Mouse (Mus musculus) embryonic facial prominence, embryonic 15.5 days (tissue): ENCODE results near the gene Nme3. TPM values are rescaled to one million over a fixed set of nuclear protein-coding genes. Genes with fewer than 3 reads are reported as not detected.
A peak's percentile ranks its signal among the peaks of the same experiment; 100 is the strongest.

Experiments used
- ATAC-seq: fragments of 200-750 bp; cut with Nextera tagmentation; 2 replicates; pipeline ENCODE4 v1.8.0; 2017; ENCODE audit warnings: low read depth, moderate TSS enrichment; ENCODE audit not compliant: insufficient number of reproducible peaks, low FRiP score, low TSS enrichment
- H3K27ac ChIP-seq: fragments of 300-500 bp; sonication (generic); replicated peaks from 2 replicates; pipeline ENCODE4 v1.5.1; 2015; ENCODE audit warnings: mild to moderate bottlenecking, inconsistent platforms
- H3K27me3 ChIP-seq: fragments of 300-500 bp; sonication (generic); 2 replicates; pipeline ENCODE4 v1.6.1; 2015; ENCODE audit warnings: inconsistent platforms
- H3K36me3 ChIP-seq: fragments of 300-500 bp; sonication (generic); 2 replicates; pipeline ENCODE4 v1.6.1; 2015; ENCODE audit warnings: mild to moderate bottlenecking, inconsistent platforms
- H3K4me1 ChIP-seq: fragments of 300-500 bp; sonication (generic); 2 replicates; pipeline ENCODE4 v1.6.1; 2015; ENCODE audit warnings: inconsistent platforms
- H3K4me2 ChIP-seq: fragments of 300-500 bp; sonication (generic); replicated peaks from 2 replicates; pipeline ENCODE4 v1.6.1; 2015; ENCODE audit warnings: mild to moderate bottlenecking, inconsistent platforms
- H3K4me3 ChIP-seq: fragments of 300-500 bp; sonication (generic); replicated peaks from 2 replicates; pipeline ENCODE4 v1.5.1; 2015; ENCODE audit warnings: mild to moderate bottlenecking, inconsistent platforms
- H3K9ac ChIP-seq: fragments of 300-500 bp; sonication (generic); 2 replicates; pipeline ENCODE4 v1.6.1; 2015; ENCODE audit warnings: inconsistent platforms
- H3K9me3 ChIP-seq: fragments of 300-500 bp; sonication (generic); replicated peaks from 2 replicates; pipeline ENCODE4 v1.6.1; 2016; ENCODE audit warnings: inconsistent platforms
- WGBS: fragments of 180-500 bp; shearing (Covaris S2); methylation state at CpG from one replicate; pipeline ENCODE4 v1.1.7; 2015; 5-methylcytosine and 5-hydroxymethylcytosine counted together
- polyA plus RNA-seq: library from polyadenylated mRNA; unstranded; fragments of >200 nt; fragmentation: Nextera tagmentation; extraction: Ambion mirVana; gene quantifications from 2 replicates; pipeline ENCODE4 v1.2.1, GENCODE M21; 2015

The Nme3 gene
- polyA plus RNA-seq, result 48.2 and 52.0 TPM in 2 replicates

DNA sequence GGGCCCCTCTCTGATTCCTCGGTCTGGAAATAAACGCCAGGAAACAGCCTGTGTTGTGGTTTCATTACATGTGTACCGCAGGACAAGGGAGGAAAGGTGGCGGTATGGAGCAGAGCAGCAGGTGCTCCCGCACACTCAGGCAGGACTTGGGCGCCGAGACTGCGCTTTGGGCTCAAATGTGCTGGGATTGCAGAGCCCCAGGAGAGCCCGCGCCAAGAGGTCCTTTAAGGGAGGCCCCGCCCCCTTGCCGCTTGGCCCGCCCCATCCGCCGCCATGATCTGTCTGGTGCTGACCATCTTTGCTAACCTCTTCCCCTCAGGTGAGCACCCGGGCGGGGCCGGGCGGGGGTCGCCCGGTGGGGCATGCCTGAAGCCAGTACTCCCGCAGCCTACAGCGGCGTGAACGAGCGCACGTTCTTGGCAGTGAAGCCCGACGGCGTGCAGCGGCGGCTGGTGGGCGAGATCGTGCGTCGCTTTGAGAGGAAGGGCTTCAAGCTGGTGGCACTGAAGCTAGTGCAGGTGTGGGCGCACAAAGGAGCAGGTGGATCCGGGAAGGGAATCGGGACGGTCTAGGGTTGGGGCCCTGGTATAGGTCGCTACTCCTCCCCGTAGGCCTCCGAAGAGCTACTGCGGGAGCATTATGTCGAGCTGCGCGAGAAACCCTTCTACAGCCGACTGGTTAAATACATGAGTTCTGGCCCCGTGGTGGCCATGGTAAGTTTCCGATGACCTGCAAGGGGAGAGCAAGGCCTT is at the start of gene Nme3:
Gene Nme3, plus strand, starts transcription at position 260 of the 752 bp plus-strand sequence.
- H3K4me3 ChIP-seq, result peak within 1 kb of the TSS; percentile 84
- H3K4me1 ChIP-seq, result peaks cover 43% of the 10 kb centered on the region
- H3K27me3 ChIP-seq, result no peaks in the 10 kb centered on the region
- H3K9ac ChIP-seq, result peak within 1 kb of the TSS; percentile 83
- 1% methylated on average over 50 of the region's 50 CpGs for WGBS
- peak within 1 kb of the TSS; percentile 91 for H3K27ac ChIP-seq
- H3K36me3 ChIP-seq, result peaks cover 64% of the 10 kb centered on the region
- no peaks in the 10 kb centered on the region for H3K9me3 ChIP-seq
- peak; percentile 62 for ATAC-seq
- peak within 1 kb of the TSS; percentile 95 for H3K4me2 ChIP-seq

DNA sequence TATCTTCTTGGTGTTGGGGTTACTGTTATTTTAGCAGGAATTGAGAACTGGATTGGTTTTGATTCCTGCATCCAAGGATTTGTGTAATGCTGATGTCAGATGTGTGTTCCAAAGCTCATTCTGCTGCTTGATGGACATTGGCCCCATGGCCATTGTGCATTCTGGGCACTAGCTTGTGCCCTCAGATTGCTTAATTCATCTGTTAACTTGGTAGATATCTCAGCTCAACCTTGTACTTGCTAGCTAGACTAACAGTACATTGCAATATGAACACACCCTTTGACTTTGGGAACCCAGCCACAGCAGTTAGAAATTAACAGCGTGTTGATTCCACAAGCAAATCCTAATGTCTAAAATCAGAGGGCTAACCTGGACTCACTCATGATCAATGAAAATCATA is 48.9 kb upstream of the Nme3 start:
- H3K27ac ChIP-seq, result no peak overlapping the region
- H3K9ac ChIP-seq, result no peak overlapping the region
- WGBS, result 94% methylated on average over 1 of the region's 1 CpGs
- no peak for ATAC-seq
- H3K27me3 ChIP-seq, result peaks cover 14% of the 10 kb centered on the region
- H3K36me3 ChIP-seq, result no peaks in the 10 kb centered on the region
- H3K4me1 ChIP-seq, result peaks cover 20% of the 10 kb centered on the region
- no peak overlapping the region for H3K4me3 ChIP-seq
- no peaks in the 10 kb centered on the region for H3K9me3 ChIP-seq
- H3K4me2 ChIP-seq, result no peak overlapping the region

DNA sequence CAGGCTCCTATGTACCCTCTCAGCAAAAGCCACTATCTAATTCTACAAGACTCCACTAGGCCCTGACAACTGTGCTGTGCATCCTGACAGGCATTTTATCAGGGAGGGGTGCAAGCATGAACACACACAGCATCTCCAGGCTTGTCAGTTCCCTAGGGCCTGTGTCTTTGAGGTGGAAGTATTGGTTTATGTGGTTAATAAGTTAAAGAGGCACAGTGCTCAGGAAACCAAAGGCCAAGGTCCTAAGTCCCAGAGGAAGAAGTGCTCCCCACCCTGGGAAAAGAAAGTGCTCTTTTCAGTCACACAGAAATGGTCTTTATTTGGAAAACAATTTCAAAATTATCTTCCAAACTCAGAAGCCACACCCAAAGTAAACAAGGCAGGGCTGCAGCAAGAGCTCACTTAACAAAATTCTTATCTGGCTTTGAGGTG is 47.7 kb upstream of the Nme3 start:
- H3K4me2 ChIP-seq, result peak overlapping the region; percentile 96
- H3K4me1 ChIP-seq, result peaks cover 20% of the 10 kb centered on the region
- H3K9ac ChIP-seq, result no peak overlapping the region
- ATAC-seq, result no peak
- H3K4me3 ChIP-seq, result peak overlapping the region; percentile 83
- peaks cover 6% of the 10 kb centered on the region for H3K36me3 ChIP-seq
- peaks cover 11% of the 10 kb centered on the region for H3K27me3 ChIP-seq
- no peak overlapping the region for H3K27ac ChIP-seq
- H3K9me3 ChIP-seq, result no peaks in the 10 kb centered on the region

DNA sequence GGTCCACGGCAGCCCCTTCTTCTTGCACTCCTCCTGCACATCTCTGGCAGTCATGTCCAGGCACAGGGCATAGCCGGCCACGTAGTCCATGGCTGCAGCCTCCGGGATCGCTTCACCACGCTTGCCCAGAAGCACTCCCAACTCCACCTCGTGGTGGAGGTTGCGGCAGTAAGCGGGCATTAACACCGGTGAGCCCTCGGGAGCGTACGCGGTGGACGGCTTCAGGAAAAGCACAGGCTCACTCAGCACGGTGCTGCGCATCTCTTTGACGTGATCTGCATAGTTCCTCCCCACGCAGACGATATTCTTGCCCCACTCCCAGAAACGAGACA is 46.6 kb upstream of the Nme3 start:
- Histone ChIP-seq H3K4me3 (peak overlapping the region; percentile 83), H3K9me3 (no peaks in the 10 kb centered on the region), H3K36me3 (peaks cover 10% of the 10 kb centered on the region), H3K4me2 (peak overlapping the region; percentile 96), H3K27me3 (peaks cover 5% of the 10 kb centered on the region), H3K9ac (peak overlapping the region; percentile 65), H3K4me1 (peaks cover 20% of the 10 kb centered on the region), H3K27ac (peak overlapping the region; percentile 93)
- ATAC-seq, result peak; percentile 41
- under 1% methylated on average over 21 of the region's 21 CpGs for WGBS

DNA sequence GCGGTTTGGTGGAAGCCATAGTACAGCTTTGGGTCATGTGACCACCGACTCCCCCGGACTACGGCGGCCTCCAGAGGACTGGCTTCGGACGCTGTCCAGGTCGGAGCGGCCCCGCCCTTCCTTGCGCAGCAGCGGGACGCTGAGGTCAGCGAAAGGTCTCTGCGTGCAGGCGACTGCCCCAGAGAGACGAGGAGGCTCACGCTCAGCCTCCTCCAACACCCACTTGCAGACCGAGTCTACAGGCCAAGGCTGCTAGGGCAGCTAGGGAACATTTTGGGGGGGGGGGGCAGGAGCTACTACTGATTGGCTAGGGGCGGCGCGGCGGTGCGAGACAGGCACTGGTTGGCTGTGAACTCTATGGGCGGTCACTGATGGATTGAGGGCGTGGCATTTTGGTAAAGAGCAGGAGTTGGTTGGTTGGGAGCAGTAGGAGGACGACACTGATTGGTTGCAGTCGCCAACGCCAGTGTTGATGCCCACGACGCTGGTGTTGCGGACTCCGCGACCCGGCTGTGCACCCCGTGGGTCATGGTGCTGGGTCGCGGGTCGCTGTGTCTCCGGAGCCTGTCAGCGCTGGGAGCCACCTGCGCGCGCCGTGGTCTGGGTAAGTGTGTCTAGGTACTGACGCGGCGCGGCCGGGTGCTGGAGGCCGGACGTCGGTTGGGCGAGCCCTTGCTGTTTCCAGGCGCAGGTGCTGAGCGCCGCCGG is 46.1 kb upstream of the Nme3 start, which contains the start of gene Fahd1:
Gene Fahd1, minus strand, starts transcription at position 300 of the 708 bp plus-strand sequence.
- ATAC-seq, result peak; percentile 100
- Histone ChIP-seq H3K27ac (peak within 1 kb of the TSS; percentile 93), H3K36me3 (peaks cover 15% of the 10 kb centered on the region), H3K9ac (peak within 1 kb of the TSS; percentile 65), H3K4me1 (peaks cover 20% of the 10 kb centered on the region), H3K27me3 (peaks cover 5% of the 10 kb centered on the region), H3K4me2 (peak within 1 kb of the TSS; percentile 96), H3K9me3 (no peaks in the 10 kb centered on the region), H3K4me3 (peak within 1 kb of the TSS; percentile 83)
- WGBS, result under 1% methylated on average over 58 of the region's 58 CpGs

DNA sequence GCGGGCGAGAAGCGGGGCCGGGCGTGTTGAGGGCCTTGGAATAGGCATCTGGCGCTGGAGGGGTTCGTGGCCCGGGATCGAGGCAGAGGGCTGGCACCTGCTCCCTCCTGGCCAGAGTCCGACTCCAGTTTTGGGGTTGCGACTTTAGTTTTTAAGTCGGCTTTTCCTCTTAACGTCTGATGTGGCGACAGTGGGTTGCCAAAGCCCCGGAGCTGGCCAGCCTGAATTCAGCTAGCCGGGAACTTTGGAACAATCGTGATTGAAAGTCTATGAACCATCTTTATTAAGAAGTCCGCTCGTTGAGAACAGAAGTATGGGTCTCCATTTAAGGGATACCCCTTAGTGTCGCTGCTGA is 45.5 kb upstream of the Nme3 start:
- 2% methylated on average over 20 of the region's 20 CpGs for WGBS
- Histone ChIP-seq H3K4me2 (peak overlapping the region; percentile 96), H3K9ac (peak overlapping the region; percentile 65), H3K36me3 (peaks cover 21% of the 10 kb centered on the region), H3K9me3 (no peaks in the 10 kb centered on the region), H3K4me1 (peaks cover 20% of the 10 kb centered on the region), H3K27me3 (peaks cover 5% of the 10 kb centered on the region), H3K27ac (peak overlapping the region; percentile 93), H3K4me3 (peak overlapping the region; percentile 83)
- ATAC-seq, result no peak

DNA sequence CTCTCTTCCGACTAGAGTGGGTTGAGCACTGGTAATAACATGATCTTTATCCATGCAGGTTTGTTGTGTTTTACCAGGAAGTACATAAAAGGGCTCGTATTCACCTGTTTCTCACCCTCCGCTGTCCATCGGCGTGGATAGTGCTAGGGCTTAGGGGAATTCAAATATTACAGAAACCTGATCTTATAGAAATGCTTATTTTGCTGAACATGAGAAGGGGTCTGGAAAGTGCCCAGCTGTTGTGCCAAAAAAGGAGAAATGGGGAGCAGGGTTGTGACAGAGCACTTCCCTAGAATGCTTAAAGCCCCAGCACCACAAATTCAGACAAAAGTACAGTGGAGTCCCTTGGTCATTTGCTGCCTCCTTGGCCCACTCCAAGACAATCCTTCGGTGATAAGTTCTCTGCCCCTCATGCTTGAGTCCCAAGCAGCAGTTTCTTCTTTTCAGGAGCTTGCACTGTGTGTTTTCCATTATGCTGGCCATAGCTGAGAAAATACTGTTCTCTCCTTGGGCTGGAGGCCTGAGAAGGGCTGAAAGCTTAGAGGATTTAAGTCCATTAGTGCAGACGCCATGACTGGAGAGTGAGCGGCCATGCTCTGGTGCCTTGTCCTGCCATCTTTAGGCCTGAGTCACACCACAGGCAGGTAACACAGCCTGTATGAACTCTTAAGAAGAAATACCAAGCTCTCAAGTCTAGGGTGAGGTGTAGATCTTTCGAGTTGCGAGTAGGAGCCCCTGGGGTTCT is 44.7 kb upstream of the Nme3 start:
- Histone ChIP-seq H3K4me2 (peak overlapping the region; percentile 96), H3K36me3 (peaks cover 28% of the 10 kb centered on the region), H3K9ac (no peak overlapping the region), H3K27ac (no peak overlapping the region), H3K4me1 (peaks cover 20% of the 10 kb centered on the region), H3K4me3 (peak overlapping the region; percentile 83), H3K27me3 (peaks cover 5% of the 10 kb centered on the region), H3K9me3 (no peaks in the 10 kb centered on the region)
- no peak for ATAC-seq
- 76% methylated on average over 10 of the region's 10 CpGs for WGBS

DNA sequence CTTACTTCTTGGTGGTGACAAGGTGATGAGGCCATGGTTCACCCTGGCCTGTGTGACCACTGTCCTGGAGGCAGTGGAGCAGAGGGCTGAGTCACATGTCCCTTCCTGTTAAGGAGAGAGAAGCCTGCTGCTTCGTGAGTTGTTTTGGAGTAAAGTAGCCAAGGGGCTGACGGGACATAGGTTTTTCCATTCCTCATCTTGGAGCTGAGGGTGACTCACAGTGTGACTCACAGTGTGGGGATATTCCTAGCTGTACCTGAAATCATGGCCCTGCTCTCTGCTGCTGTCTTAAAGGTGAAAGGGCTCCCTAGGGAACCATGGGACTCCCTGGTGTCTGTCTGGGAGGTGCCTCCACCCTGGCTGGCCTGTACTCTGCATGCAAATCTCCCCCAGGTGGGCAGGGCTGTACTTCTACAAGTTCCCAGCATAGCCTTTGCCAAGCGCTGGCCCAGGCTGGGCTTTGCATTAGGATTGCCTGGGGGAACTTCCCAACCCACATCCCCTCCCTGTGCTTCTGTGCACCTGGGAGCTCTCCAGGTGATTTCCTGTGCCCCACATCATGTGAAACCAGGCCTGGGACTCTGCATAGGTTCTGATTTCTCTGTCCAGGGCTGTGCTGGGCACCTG is 40.3 kb upstream of the Nme3 start:
- ATAC-seq, result no peak
- Histone ChIP-seq H3K36me3 (peaks cover 38% of the 10 kb centered on the region), H3K9me3 (no peaks in the 10 kb centered on the region), H3K4me1 (peaks cover 9% of the 10 kb centered on the region), H3K27me3 (peaks cover 5% of the 10 kb centered on the region), H3K4me3 (no peak overlapping the region), H3K9ac (no peak overlapping the region), H3K4me2 (no peak overlapping the region), H3K27ac (no peak overlapping the region)
- WGBS, result 71% methylated on average over 3 of the region's 3 CpGs

DNA sequence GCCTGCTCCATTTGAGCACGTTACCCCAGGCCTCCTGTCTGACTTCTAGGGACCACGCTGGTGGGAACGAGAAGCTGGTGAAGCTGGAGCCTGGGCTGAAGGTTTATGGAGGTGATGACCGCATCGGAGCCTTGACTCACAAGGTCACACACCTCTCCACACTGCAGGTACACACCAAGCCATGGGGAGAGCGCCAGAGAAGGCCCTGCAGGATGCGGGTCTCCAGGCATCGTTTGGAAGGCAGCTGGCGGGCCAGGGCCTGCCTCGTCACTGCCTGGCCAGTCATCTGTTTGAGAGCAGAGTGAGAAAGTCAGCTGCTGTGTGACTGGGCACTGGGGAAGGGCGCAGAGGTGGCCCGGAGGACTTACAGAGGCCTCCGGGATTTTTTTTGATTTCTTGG is 39.7 kb upstream of the Nme3 start:
- no peak overlapping the region for H3K27ac ChIP-seq
- H3K9ac ChIP-seq, result no peak overlapping the region
- ATAC-seq, result no peak
- H3K4me2 ChIP-seq, result no peak overlapping the region
- WGBS, result 91% methylated on average over 13 of the region's 13 CpGs
- no peak overlapping the region for H3K4me3 ChIP-seq
- peaks cover 44% of the 10 kb centered on the region for H3K36me3 ChIP-seq
- H3K27me3 ChIP-seq, result no peaks in the 10 kb centered on the region
- peaks cover 3% of the 10 kb centered on the region; the same call in 1 of the 2 replicates for H3K4me1 ChIP-seq
- H3K9me3 ChIP-seq, result no peaks in the 10 kb centered on the region

DNA sequence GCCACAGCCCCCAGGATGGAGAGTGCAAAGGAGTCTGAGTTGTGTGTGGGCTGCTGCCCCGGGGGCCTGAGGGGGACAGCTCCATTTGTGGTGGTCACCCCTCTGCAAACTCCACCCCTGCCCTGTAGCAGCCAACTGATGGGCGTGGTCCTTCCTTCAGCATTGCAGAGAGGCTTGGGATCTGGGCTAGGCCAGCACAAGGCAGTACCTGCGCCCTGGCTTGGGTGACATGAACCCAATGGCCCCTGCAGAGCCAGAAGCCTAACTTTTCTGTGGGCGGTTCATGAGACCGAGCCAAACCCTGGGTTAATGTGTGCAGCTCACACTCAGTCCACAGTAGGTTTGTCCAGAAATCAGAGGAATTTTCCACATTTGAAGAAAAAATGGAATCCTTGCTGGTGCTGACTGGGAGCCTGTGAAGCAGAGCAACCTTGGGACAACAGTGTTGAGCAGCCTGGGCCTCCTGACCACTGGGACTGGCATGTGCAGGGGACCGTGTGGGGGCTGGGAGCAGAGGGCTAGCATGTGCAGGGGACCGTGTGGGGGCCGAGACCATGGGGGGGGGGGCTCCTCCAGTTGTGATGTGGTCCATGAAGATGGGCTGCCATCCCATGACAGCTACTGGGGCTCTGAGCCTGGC is 38.3 kb upstream of the Nme3 start:
- H3K9ac ChIP-seq, result no peak overlapping the region
- no peaks in the 10 kb centered on the region for H3K27me3 ChIP-seq
- H3K9me3 ChIP-seq, result no peaks in the 10 kb centered on the region
- H3K4me2 ChIP-seq, result no peak overlapping the region
- H3K4me3 ChIP-seq, result no peak overlapping the region
- H3K27ac ChIP-seq, result no peak overlapping the region
- no peak for ATAC-seq
- no peaks in the 10 kb centered on the region for H3K4me1 ChIP-seq
- WGBS, result 82% methylated on average over 8 of the region's 8 CpGs
- H3K36me3 ChIP-seq, result peaks cover 55% of the 10 kb centered on the region
